Mouse (Mus musculus): Measurements from ENCODE around the gene Rcn2. TPM values are rescaled to one million over a fixed set of nuclear protein-coding genes. Genes with fewer than 3 reads are reported as not detected.

Rcn2 gene
- total RNA-seq, 1 experiment, result 77.1 TPM

- in situ Hi-C loops (cut with MboI; ENCODE audit: low sequenced_read_pairs in 2 of 2, unreplicated experiment in 2 of 2), result no loop called here
- Histone ChIP-seq H3K4me3 (ENCODE audit: insufficient read depth in 1 of 2, low read depth in 1 of 2, low read length in 2 of 2, poor library complexity in 1 of 2, severe bottlenecking in 1 of 2) (no peak overlapping the region), H3K9me3 (ENCODE audit: control insufficient read depth, insufficient read depth, low read depth, low read length) (no peaks in the 10 kb centered on the region), H3K9ac (ENCODE audit: insufficient read depth, low read depth, low read length, poor library complexity, severe bottlenecking) (no peak overlapping the region), H3K36me3 (ENCODE audit: control insufficient read depth, insufficient read depth, low read length, poor library complexity, severe bottlenecking) (no peaks in the 10 kb centered on the region), H3K4me1 (ENCODE audit: control insufficient read depth in 2 of 2, insufficient read depth in 2 of 2, low read length in 2 of 2, poor library complexity in 1 of 2) (no peaks in the 10 kb centered on the region), H3K27ac (ENCODE audit: insufficient read depth, low read depth, low read length, poor library complexity, severe bottlenecking) (no peak overlapping the region; the same call in 1 of the 2 replicates)
- TF ChIP-seq MAFK (IDR thresholded peaks at IDR 0.05; ENCODE audit: insufficient read depth, low read depth, low read length) (no peak), ZC3H11A (IDR thresholded peaks at IDR 0.05; ENCODE audit: borderline replicate concordance, low read depth, low read length) (no peak), ZNF384 (IDR thresholded peaks at IDR 0.05; ENCODE audit: low read depth, low read length) (no peak), HCFC1 (IDR thresholded peaks at IDR 0.05; ENCODE audit: borderline replicate concordance, insufficient read depth, low read length) (no peak), CHD2 (IDR thresholded peaks at IDR 0.05; ENCODE audit: low read depth, low read length) (no peak)
- no peak for DNase-seq (ENCODE audit: low read depth, low spot score)
Measured at GRCm38 (mm10) chr9:56062336-56062735, 20.7 kb downstream of the Rcn2 start.

GRCm38 (mm10) chr9:56065011-56065410, 23.4 kb downstream of the Rcn2 start:
- no peak overlapping the region for H3K4me3 ChIP-seq (ENCODE audit: insufficient read depth in 1 of 2, low read depth in 1 of 2, low read length in 2 of 2, poor library complexity in 1 of 2, severe bottlenecking in 1 of 2)
- in situ Hi-C loops (cut with MboI; ENCODE audit: low sequenced_read_pairs in 2 of 2, unreplicated experiment in 2 of 2), result no loop called here
- no peaks in the 10 kb centered on the region for H3K9me3 ChIP-seq (ENCODE audit: control insufficient read depth, insufficient read depth, low read depth, low read length)
- no peak for DNase-seq (ENCODE audit: low read depth, low spot score)
- no peak overlapping the region for H3K9ac ChIP-seq (ENCODE audit: insufficient read depth, low read depth, low read length, poor library complexity, severe bottlenecking)
- H3K27ac ChIP-seq (ENCODE audit: insufficient read depth, low read depth, low read length, poor library complexity, severe bottlenecking), result no peak overlapping the region
- TF ChIP-seq MAFK (IDR thresholded peaks at IDR 0.05; ENCODE audit: insufficient read depth, low read depth, low read length) (no peak), HCFC1 (IDR thresholded peaks at IDR 0.05; ENCODE audit: borderline replicate concordance, insufficient read depth, low read length) (no peak), CHD2 (IDR thresholded peaks at IDR 0.05; ENCODE audit: low read depth, low read length) (no peak), ZC3H11A (IDR thresholded peaks at IDR 0.05; ENCODE audit: borderline replicate concordance, low read depth, low read length) (no peak), ZNF384 (IDR thresholded peaks at IDR 0.05; ENCODE audit: low read depth, low read length) (no peak)
- no peaks in the 10 kb centered on the region for H3K36me3 ChIP-seq (ENCODE audit: control insufficient read depth, insufficient read depth, low read length, poor library complexity, severe bottlenecking)
- H3K4me1 ChIP-seq (ENCODE audit: control insufficient read depth in 2 of 2, insufficient read depth in 2 of 2, low read length in 2 of 2, poor library complexity in 1 of 2), result no peaks in the 10 kb centered on the region; a peak in 1 of 4 replicates

- no peak for TF ChIP-seq ZNF384 (IDR thresholded peaks at IDR 0.05; ENCODE audit: low read depth, low read length)
- TF ChIP-seq CHD2 (IDR thresholded peaks at IDR 0.05; ENCODE audit: low read depth, low read length), result no peak
- TF ChIP-seq MAFK (IDR thresholded peaks at IDR 0.05; ENCODE audit: insufficient read depth, low read depth, low read length), result no peak
- TF ChIP-seq ZC3H11A (IDR thresholded peaks at IDR 0.05; ENCODE audit: borderline replicate concordance, low read depth, low read length), result no peak
- TF ChIP-seq HCFC1 (IDR thresholded peaks at IDR 0.05; ENCODE audit: borderline replicate concordance, insufficient read depth, low read length), result no peak
- H3K4me1 ChIP-seq (ENCODE audit: control insufficient read depth in 2 of 2, insufficient read depth in 2 of 2, low read length in 2 of 2, poor library complexity in 1 of 2), result peaks cover 3 to 8% of the 10 kb centered on the region in 2 experiments; a peak in 2 of 4 replicates
- no peaks in the 10 kb centered on the region for H3K36me3 ChIP-seq (ENCODE audit: control insufficient read depth, insufficient read depth, low read length, poor library complexity, severe bottlenecking)
- H3K9me3 ChIP-seq (ENCODE audit: control insufficient read depth, insufficient read depth, low read depth, low read length), result no peaks in the 10 kb centered on the region
- in situ Hi-C loops (cut with MboI; ENCODE audit: low sequenced_read_pairs in 2 of 2, unreplicated experiment in 2 of 2), result no loop called here
- H3K4me3 ChIP-seq (ENCODE audit: insufficient read depth in 1 of 2, low read depth in 1 of 2, low read length in 2 of 2, poor library complexity in 1 of 2, severe bottlenecking in 1 of 2), result no peak overlapping the region
- DNase-seq (ENCODE audit: low read depth, low spot score), result no peak
- no peak overlapping the region for H3K27ac ChIP-seq (ENCODE audit: insufficient read depth, low read depth, low read length, poor library complexity, severe bottlenecking)
- no peak overlapping the region for H3K9ac ChIP-seq (ENCODE audit: insufficient read depth, low read depth, low read length, poor library complexity, severe bottlenecking)
Measured at GRCm38 (mm10) chr9:56067964-56068363, 26.3 kb downstream of the Rcn2 start.

- TF ChIP-seq ZC3H11A (IDR thresholded peaks at IDR 0.05; ENCODE audit: borderline replicate concordance, low read depth, low read length) (no peak), CHD2 (IDR thresholded peaks at IDR 0.05; ENCODE audit: low read depth, low read length) (no peak), HCFC1 (IDR thresholded peaks at IDR 0.05; ENCODE audit: borderline replicate concordance, insufficient read depth, low read length) (no peak), ZNF384 (IDR thresholded peaks at IDR 0.05; ENCODE audit: low read depth, low read length) (no peak), MAFK (IDR thresholded peaks at IDR 0.05; ENCODE audit: insufficient read depth, low read depth, low read length) (no peak)
- H3K4me3 ChIP-seq (ENCODE audit: insufficient read depth in 1 of 2, low read depth in 1 of 2, low read length in 2 of 2, poor library complexity in 1 of 2, severe bottlenecking in 1 of 2), result no peak overlapping the region
- H3K4me1 ChIP-seq (ENCODE audit: control insufficient read depth in 2 of 2, insufficient read depth in 2 of 2, low read length in 2 of 2, poor library complexity in 1 of 2), result peaks cover 6 to 8% of the 10 kb centered on the region in 2 experiments; a peak in 3 of 4 replicates
- no peak overlapping the region for H3K27ac ChIP-seq (ENCODE audit: insufficient read depth, low read depth, low read length, poor library complexity, severe bottlenecking)
- H3K9me3 ChIP-seq (ENCODE audit: control insufficient read depth, insufficient read depth, low read depth, low read length), result no peaks in the 10 kb centered on the region
- no peaks in the 10 kb centered on the region for H3K36me3 ChIP-seq (ENCODE audit: control insufficient read depth, insufficient read depth, low read length, poor library complexity, severe bottlenecking)
- in situ Hi-C loops (cut with MboI; ENCODE audit: low sequenced_read_pairs in 2 of 2, unreplicated experiment in 2 of 2), result no loop called here
- DNase-seq (ENCODE audit: low read depth, low spot score), result no peak
- H3K9ac ChIP-seq (ENCODE audit: insufficient read depth, low read depth, low read length, poor library complexity, severe bottlenecking), result no peak overlapping the region
Measured at GRCm38 (mm10) chr9:56068630-56069029, 27.0 kb downstream of the Rcn2 start.

- TF ChIP-seq MAFK (IDR thresholded peaks at IDR 0.05; ENCODE audit: insufficient read depth, low read depth, low read length) (no peak), ZC3H11A (IDR thresholded peaks at IDR 0.05; ENCODE audit: borderline replicate concordance, low read depth, low read length) (no peak), HCFC1 (IDR thresholded peaks at IDR 0.05; ENCODE audit: borderline replicate concordance, insufficient read depth, low read length) (no peak), ZNF384 (IDR thresholded peaks at IDR 0.05; ENCODE audit: low read depth, low read length) (no peak), CHD2 (IDR thresholded peaks at IDR 0.05; ENCODE audit: low read depth, low read length) (no peak)
- no peaks in the 10 kb centered on the region for H3K36me3 ChIP-seq (ENCODE audit: control insufficient read depth, insufficient read depth, low read length, poor library complexity, severe bottlenecking)
- H3K27ac ChIP-seq (ENCODE audit: insufficient read depth, low read depth, low read length, poor library complexity, severe bottlenecking), result peak overlapping the region; percentile 17; the same call in 1 of the 2 replicates
- H3K4me1 ChIP-seq (ENCODE audit: control insufficient read depth in 2 of 2, insufficient read depth in 2 of 2, low read length in 2 of 2, poor library complexity in 1 of 2), result peaks cover 14 to 20% of the 10 kb centered on the region in 2 experiments
- H3K9me3 ChIP-seq (ENCODE audit: control insufficient read depth, insufficient read depth, low read depth, low read length), result no peaks in the 10 kb centered on the region
- DNase-seq (ENCODE audit: low read depth, low spot score), result peak; percentile 19
- H3K4me3 ChIP-seq (ENCODE audit: insufficient read depth in 1 of 2, low read depth in 1 of 2, low read length in 2 of 2, poor library complexity in 1 of 2, severe bottlenecking in 1 of 2), result no peak overlapping the region
- in situ Hi-C loops (cut with MboI; ENCODE audit: low sequenced_read_pairs in 2 of 2, unreplicated experiment in 2 of 2), result no loop called here
- no peak overlapping the region for H3K9ac ChIP-seq (ENCODE audit: insufficient read depth, low read depth, low read length, poor library complexity, severe bottlenecking)
Measured at GRCm38 (mm10) chr9:56072861-56073260, 31.2 kb downstream of the Rcn2 start.

Measured in ES-E14 (cell line).